Mouse (Mus musculus) thymus, adult 2 months (tissue): Measurements from ENCODE around the gene Slc9a3r2.

ENCODE experiments used
- CTCF ChIP-seq: fragments of 200-500 bp; IDR thresholded peaks from 2 replicates; pipeline ENCODE4 v1.5.1; 2012; ENCODE audit warnings: mild to moderate bottlenecking, control low read depth, low read length, moderate library complexity, borderline replicate concordance; ENCODE audit not compliant: control insufficient read depth, poor library complexity, insufficient read depth; ENCODE audit errors: extremely low read depth
- POLR2A ChIP-seq: fragments of 200-500 bp; IDR thresholded peaks from 2 replicates; pipeline ENCODE4 v1.6.1; 2012; ENCODE audit warnings: mild to moderate bottlenecking, low read length, control low read depth, moderate library complexity; ENCODE audit not compliant: control insufficient read depth, poor library complexity, insufficient read depth; ENCODE audit errors: extremely low read depth

- TF ChIP-seq CTCF (no peak), POLR2A (no peak)
Observed at GRCm38 (mm10) chr17:24608370-24608769, 41.8 kb downstream of the Slc9a3r2 start.
